Mouse (Mus musculus): Measurements from ENCODE around the gene Ubr2. TPM values are rescaled to one million over a fixed set of nuclear protein-coding genes. Genes with fewer than 3 reads are reported as not detected.

Gene Ubr2
- polyA plus RNA-seq, 1 experiment, result 31.2 TPM

DNA sequence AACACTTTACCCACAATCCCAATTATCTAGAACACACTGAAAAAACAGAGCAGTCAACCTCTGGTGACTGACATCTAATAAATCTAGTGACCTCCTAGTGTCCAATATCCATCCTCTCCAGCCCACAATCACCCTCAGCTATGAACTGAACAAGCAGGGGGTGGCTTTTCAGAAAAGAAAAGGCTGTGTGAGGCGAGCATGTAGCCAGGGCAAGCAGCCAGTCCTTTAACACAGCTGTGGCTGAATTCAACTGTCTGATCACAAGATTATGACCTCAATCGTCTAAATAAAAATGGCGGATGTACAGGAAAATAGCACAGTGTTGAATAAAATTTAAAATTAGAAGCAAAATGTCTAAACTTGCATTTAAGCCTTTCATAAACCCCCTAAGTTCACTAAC lies 22.7 kb downstream of the Ubr2 start:
- H3K4me1 ChIP-seq (ENCODE audit: control insufficient read depth, insufficient read depth, low read length), result no peaks in the 10 kb centered on the region
- no peak for DNase-seq
- WGBS, result 80% methylated on average over 3 of the region's 3 CpGs
- TF ChIP-seq POLR2A (IDR thresholded peaks at IDR 0.05; ENCODE audit: borderline replicate concordance, extremely low read depth, low read depth, low read length), result no peak
- no peak for TF ChIP-seq CTCF (IDR thresholded peaks at IDR 0.05; ENCODE audit: insufficient read depth, low read length)
- H3K4me3 ChIP-seq (replicated peaks; ENCODE audit: extremely low read depth, low read depth, low read length), result no peak overlapping the region

DNA sequence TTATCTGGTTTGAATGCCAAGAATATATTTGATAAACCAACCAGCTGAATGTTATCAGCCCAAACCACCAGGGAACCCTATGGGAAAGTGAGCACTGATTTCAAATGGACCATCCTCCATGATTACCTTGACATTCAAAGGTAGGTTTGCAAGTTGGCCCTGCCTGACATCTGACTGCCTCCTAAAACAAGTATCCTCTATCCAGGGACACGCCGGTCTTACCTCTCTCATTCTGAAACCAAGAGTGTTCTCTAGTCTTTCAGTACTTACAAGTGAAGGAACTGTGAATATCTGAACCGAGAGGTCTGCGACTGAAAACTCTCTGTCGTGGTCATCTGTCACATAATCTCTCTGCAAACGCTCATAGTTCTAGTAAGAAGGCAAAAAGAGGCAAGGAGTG lies 30.3 kb downstream of the Ubr2 start:
- Histone ChIP-seq H3K4me3 (replicated peaks; ENCODE audit: extremely low read depth, low read depth, low read length) (no peak overlapping the region), H3K4me1 (ENCODE audit: control insufficient read depth, insufficient read depth, low read length) (no peaks in the 10 kb centered on the region)
- TF ChIP-seq CTCF (IDR thresholded peaks at IDR 0.05; ENCODE audit: insufficient read depth, low read length) (no peak), POLR2A (IDR thresholded peaks at IDR 0.05; ENCODE audit: borderline replicate concordance, extremely low read depth, low read depth, low read length) (no peak)
- WGBS, result 92% methylated on average over 6 of the region's 6 CpGs
- DNase-seq, result no peak

DNA sequence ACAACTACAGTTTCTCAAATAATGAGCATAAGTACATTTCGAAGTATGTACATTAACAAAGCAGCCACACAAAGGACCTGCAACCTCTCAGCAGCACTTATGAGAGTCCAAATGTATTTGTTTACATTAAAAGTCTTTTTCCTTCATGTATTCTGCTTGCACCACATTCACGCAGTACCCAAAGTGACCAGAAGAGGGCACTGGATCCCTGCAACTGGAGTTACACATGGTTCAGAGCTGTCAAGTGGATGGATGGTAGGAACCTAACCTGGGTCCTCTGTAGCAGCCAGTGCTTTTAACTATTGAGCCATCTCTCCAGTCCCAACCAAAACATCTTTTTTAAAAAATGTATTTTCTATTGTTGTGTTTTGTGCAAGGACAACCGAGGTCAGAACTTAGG lies 35.2 kb downstream of the Ubr2 start:
- Histone ChIP-seq H3K4me1 (ENCODE audit: control insufficient read depth, insufficient read depth, low read length) (no peaks in the 10 kb centered on the region), H3K4me3 (replicated peaks; ENCODE audit: extremely low read depth, low read depth, low read length) (no peak overlapping the region)
- DNase-seq, result peak; percentile 62
- TF ChIP-seq CTCF (IDR thresholded peaks at IDR 0.05; ENCODE audit: insufficient read depth, low read length), result peak; percentile 67
- TF ChIP-seq POLR2A (IDR thresholded peaks at IDR 0.05; ENCODE audit: borderline replicate concordance, extremely low read depth, low read depth, low read length), result no peak
- WGBS, result 77% methylated on average over 3 of the region's 3 CpGs

DNA sequence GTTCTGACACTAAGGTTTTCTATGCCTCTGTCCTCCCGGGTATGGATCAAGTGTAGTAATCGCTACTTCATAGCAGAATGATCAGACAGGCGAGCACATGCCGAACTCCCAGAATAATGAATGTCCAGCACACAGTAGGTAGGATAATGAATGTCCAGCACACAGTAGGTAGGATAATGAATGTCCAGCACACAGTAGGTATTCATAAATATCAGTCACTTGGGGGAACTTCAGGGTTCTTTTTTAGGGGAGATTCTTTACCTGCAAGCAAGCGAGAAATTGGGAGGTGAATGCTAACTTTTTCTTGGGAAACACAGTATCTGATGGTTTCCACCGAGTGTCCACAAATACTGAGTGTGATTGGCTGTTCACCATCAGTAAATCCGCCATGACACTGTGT lies 37.8 kb downstream of the Ubr2 start:
- Histone ChIP-seq H3K4me3 (replicated peaks; ENCODE audit: extremely low read depth, low read depth, low read length) (no peak overlapping the region), H3K4me1 (ENCODE audit: control insufficient read depth, insufficient read depth, low read length) (no peaks in the 10 kb centered on the region)
- TF ChIP-seq POLR2A (IDR thresholded peaks at IDR 0.05; ENCODE audit: borderline replicate concordance, extremely low read depth, low read depth, low read length) (no peak), CTCF (IDR thresholded peaks at IDR 0.05; ENCODE audit: insufficient read depth, low read length) (no peak)
- no peak for DNase-seq
- WGBS, result 92% methylated on average over 7 of the region's 7 CpGs

DNA sequence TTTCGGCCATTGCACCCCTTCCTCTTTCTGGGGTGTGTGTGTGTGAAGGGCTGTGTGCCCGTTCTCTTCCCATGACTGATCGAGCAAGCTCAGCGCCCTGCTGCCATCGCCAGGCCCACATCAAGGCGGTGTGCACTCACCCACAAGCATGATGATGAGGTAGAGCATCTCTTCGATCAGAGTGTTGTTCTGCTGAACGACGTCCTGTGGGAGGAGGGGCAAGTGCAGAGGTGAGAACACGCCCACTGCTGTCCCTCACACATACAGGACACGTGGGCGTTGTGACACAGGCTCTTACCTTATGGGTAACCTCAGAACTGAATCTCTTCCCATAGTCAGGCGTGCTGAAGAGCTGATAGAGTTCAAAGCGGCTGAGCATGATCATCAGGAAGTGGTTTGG lies 43.5 kb downstream of the Ubr2 start:
- DNase-seq, result no peak
- WGBS, result 79% methylated on average over 14 of the region's 14 CpGs
- TF ChIP-seq CTCF (IDR thresholded peaks at IDR 0.05; ENCODE audit: insufficient read depth, low read length), result no peak

DNA sequence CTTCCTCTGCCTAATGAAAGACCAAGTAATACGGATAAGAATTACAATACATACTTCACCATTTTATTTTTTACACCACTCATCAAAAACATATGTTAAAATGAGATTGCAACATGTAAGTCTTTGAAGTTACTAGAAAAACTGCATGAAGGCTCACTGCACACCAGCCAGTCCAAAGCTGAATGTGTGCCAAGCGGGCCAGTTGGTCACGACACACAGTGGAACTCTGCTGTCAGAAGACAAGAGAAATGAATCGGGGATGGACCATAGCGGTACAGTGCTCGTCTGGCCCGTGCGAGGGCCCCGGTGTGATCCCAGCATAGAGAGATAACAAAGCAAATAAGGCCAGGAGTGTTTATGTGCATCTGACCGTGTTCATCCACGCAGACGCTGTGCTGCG lies 47.2 kb downstream of the Ubr2 start:
- 83% methylated on average over 13 of the region's 13 CpGs for WGBS
- TF ChIP-seq POLR2A (IDR thresholded peaks at IDR 0.05; ENCODE audit: borderline replicate concordance, extremely low read depth, low read depth, low read length) (no peak), CTCF (IDR thresholded peaks at IDR 0.05; ENCODE audit: insufficient read depth, low read length) (no peak)
- no peak overlapping the region for H3K4me3 ChIP-seq (replicated peaks; ENCODE audit: extremely low read depth, low read depth, low read length)
- DNase-seq, result no peak
- H3K4me1 ChIP-seq (ENCODE audit: control insufficient read depth, insufficient read depth, low read length), result no peaks in the 10 kb centered on the region

More for the DNA sequence above, 43.5 kb downstream of the Ubr2 start:
- no peak overlapping the region for H3K4me3 ChIP-seq (replicated peaks; ENCODE audit: extremely low read depth, low read depth, low read length)
- H3K4me1 ChIP-seq (ENCODE audit: control insufficient read depth, insufficient read depth, low read length), result no peaks in the 10 kb centered on the region

DNA sequence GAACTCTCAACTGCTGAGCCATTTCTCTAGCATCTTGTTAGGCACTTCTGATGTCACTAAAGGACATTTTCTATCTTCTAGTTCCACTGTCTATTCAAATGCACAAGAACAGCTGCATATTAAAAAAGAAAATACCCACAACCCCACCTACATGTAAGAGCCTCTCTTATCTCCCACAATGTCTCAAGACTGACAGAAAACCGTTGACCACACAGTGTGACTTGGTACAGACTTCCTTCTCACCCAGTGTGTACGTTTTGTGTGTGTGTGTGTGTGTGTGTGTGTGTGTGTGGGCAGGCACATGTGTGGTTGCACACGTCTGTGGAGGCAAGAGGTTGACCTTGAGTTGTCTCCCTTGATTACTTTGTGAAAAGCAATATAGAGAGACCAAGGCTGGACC lies 48.2 kb downstream of the Ubr2 start:
- H3K4me3 ChIP-seq (replicated peaks; ENCODE audit: extremely low read depth, low read depth, low read length), result no peak overlapping the region
- no peaks in the 10 kb centered on the region for H3K4me1 ChIP-seq (ENCODE audit: control insufficient read depth, insufficient read depth, low read length)
- TF ChIP-seq POLR2A (IDR thresholded peaks at IDR 0.05; ENCODE audit: borderline replicate concordance, extremely low read depth, low read depth, low read length) (no peak), CTCF (IDR thresholded peaks at IDR 0.05; ENCODE audit: insufficient read depth, low read length) (no peak)
- 61% methylated on average over 3 of the region's 3 CpGs for WGBS
- DNase-seq, result no peak

DNA sequence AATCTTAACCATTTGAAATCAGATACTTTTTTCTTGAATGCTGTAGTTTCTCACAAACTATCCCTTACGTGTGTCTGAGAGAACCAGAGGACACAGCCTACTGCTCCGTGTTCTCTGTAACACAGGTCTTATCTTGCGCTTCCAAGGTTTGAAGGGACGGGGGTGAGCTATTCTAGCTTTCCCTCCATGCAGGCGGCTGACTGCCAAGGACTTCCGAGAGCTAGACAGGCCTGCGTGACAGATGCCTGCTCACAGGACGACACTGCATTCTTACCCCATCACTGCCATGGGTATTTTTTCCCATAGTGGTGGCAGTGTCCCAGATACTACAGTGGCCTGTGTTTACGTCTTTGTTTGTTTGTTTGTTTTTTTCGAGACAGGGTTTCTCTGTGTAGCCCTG lies 50.1 kb downstream of the Ubr2 start:
- WGBS, result 85% methylated on average over 10 of the region's 10 CpGs
- Histone ChIP-seq H3K4me3 (replicated peaks; ENCODE audit: extremely low read depth, low read depth, low read length) (no peak overlapping the region), H3K4me1 (ENCODE audit: control insufficient read depth, insufficient read depth, low read length) (no peaks in the 10 kb centered on the region)
- TF ChIP-seq POLR2A (IDR thresholded peaks at IDR 0.05; ENCODE audit: borderline replicate concordance, extremely low read depth, low read depth, low read length) (no peak), CTCF (IDR thresholded peaks at IDR 0.05; ENCODE audit: insufficient read depth, low read length) (no peak)
- DNase-seq, result no peak

DNA sequence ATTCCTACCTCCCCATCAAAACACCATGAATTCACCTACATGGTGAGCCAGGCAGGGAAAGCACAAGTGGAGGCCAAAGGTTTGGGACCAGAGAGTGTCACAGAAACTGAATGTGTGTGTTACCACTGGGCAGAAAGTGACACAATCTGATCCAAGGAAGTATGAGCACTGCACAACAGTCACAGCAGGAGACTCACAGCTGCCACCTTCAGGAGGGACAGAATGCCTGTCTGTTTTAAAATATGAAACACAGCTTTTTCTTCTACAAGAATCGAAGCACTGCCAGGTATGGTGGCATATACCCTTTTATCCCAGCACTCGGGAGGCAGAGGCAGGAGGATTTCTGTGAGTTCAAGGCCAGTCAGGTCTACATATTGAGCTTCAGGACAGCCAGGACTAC lies 52.3 kb downstream of the Ubr2 start:
- DNase-seq, result no peak
- H3K4me3 ChIP-seq (replicated peaks; ENCODE audit: extremely low read depth, low read depth, low read length), result no peak overlapping the region
- no peaks in the 10 kb centered on the region for H3K4me1 ChIP-seq (ENCODE audit: control insufficient read depth, insufficient read depth, low read length)
- WGBS, result 91% methylated on average over 2 of the region's 2 CpGs
- TF ChIP-seq POLR2A (IDR thresholded peaks at IDR 0.05; ENCODE audit: borderline replicate concordance, extremely low read depth, low read depth, low read length), result no peak

DNA sequence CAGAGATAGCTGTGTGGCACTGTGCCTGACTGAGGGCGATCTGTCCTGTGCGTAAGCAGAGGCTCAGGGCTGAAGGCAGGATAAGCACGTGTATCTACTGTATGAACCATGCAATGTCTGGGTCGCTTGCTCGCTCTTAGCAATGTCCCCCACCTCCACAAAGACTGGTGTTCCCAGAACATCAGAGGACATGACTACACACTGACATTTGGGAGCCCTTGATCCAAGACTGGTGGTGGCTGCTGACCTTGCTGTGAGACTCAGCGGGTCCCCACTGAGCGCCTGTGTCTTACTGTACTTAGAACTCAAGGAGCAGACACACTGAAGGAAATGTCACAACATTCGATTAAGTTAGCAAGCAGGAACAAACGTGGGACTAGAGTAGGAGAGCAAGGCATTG lies 64.1 kb downstream of the Ubr2 start:
- no peak for TF ChIP-seq POLR2A (IDR thresholded peaks at IDR 0.05; ENCODE audit: borderline replicate concordance, extremely low read depth, low read depth, low read length)
- no peak for TF ChIP-seq CTCF (IDR thresholded peaks at IDR 0.05; ENCODE audit: insufficient read depth, low read length)
- 93% methylated on average over 9 of the region's 9 CpGs for WGBS
- DNase-seq, result no peak
- no peaks in the 10 kb centered on the region for H3K4me1 ChIP-seq (ENCODE audit: control insufficient read depth, insufficient read depth, low read length)
- no peak overlapping the region for H3K4me3 ChIP-seq (replicated peaks; ENCODE audit: extremely low read depth, low read depth, low read length)

DNA sequence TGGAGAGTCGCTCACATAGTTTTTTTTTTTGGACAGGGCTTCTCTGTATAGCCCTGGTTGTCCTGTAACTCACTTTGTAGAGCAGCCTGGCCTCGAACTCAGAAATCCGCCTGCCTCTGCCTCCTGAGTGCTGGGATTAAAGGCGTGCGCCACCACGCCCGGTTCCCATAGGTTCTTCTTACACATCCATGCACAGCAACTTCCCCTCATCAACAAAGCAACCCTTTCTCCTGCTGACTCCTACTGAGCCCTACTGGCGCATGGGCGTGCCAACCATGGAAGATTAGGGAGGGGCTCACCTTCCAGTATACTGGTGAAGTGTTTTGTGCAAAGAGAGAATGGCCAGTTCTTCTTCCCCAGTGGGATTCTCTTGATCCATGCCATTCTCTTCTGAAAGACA lies 67.9 kb downstream of the Ubr2 start:
- no peak for TF ChIP-seq CTCF (IDR thresholded peaks at IDR 0.05; ENCODE audit: insufficient read depth, low read length)
- H3K4me1 ChIP-seq (ENCODE audit: control insufficient read depth, insufficient read depth, low read length), result no peaks in the 10 kb centered on the region
- DNase-seq, result no peak
- H3K4me3 ChIP-seq (replicated peaks; ENCODE audit: extremely low read depth, low read depth, low read length), result no peak overlapping the region
- 96% methylated on average over 9 of the region's 9 CpGs for WGBS
